In the genomic region with DNA sequence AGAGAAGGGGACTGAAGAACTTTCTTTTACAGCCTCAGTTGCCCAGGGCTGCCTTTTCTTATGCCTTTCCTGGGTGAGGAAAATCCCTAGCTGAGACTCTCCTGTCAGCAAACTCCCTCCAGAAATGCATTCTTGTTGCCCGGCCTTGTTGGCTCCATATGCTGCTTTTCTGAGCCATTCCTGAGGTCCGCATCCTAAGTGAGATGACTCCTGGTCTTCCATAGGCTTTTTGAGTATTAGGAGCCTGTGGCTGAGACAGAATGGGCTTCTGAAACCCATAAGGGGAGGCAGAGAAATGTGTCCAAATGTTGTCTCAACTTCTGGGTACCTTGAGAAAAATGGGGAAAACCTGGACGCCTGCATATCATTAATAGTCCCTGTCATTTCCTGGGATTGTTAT, we compare ENCODE assay signal across 29 mouse cellular contexts. TPM values are rescaled to one million over a fixed set of nuclear protein-coding genes. Genes with fewer than 3 reads are reported as not detected.
DNase-seq lines count a peak whose midpoint lies in the region; ATAC-seq and TF ChIP-seq lines count a peak whose summit lies in the region.
"Had no signal": no experiment of that assay in that cellular context is flagged by ENCODE, and none has a peak within 500 bp of the region (broad histone marks: within the 10 kb centered on the region; RNA-seq: fewer than 3 reads in every experiment).

No protein-coding gene starts in this region.

- H3K9me3 ChIP-seq in heart, embryonic 13.5 days: no peaks in the 10 kb centered on the region
- H3K9me3 ChIP-seq in liver, postnatal 0 days (ENCODE audit: low read length): no peaks in the 10 kb centered on the region
- no peaks in the 10 kb centered on the region for H3K9me3 ChIP-seq in liver, embryonic 12.5 days (replicated peaks)
- H3K9me3 ChIP-seq: embryonic facial prominence, embryonic 12.5 days; forebrain, embryonic 13.5 days; hindbrain, embryonic 12.5 days; lung, embryonic 15.5 days; midbrain, embryonic 15.5 days; neural tube, embryonic 12.5 days had no signal

- no peak overlapping the region for H3K4me2 ChIP-seq in heart, embryonic 13.5 days
- no peak overlapping the region for H3K4me2 ChIP-seq in liver, postnatal 0 days (ENCODE audit: low read depth, low read length)
- H3K4me2 ChIP-seq in liver, embryonic 12.5 days: no peak overlapping the region
- H3K4me2 ChIP-seq: embryonic facial prominence, embryonic 12.5 days; forebrain, embryonic 13.5 days; hindbrain, embryonic 12.5 days; limb, embryonic 13.5 days; lung, embryonic 15.5 days; midbrain, embryonic 15.5 days; neural tube, embryonic 12.5 days had no signal

- TF ChIP-seq CTCF in gastrocnemius, adult 2 months (IDR thresholded peaks at IDR 0.05): no peak
- TF ChIP-seq CTCF in liver, postnatal 0 days (IDR thresholded peaks at IDR 0.05; ENCODE audit: low read depth): no peak

- DNase-seq in gastrocnemius, adult 2 months: no peak
- no peak for DNase-seq in gastrocnemius, adult 18-20 months (ENCODE audit: low spot score)
- no peak for DNase-seq in heart, adult 18-20 months
- DNase-seq in liver, postnatal 0 days: peak; percentile 4
- DNase-seq in left cerebral cortex, postnatal 36 days (ENCODE audit: low spot score in 2 of 2): no peak
- DNase-seq: adrenal gland, adult 8-10 months; cerebellum, adult 18-20 months; cerebellum, postnatal 25 days; kidney, adult 8-10 months; layer of hippocampus, postnatal 36 days; right cerebral cortex, postnatal 14 days; thymus, postnatal 25 days had no signal

- H3K9ac ChIP-seq in heart, embryonic 13.5 days: no peak overlapping the region
- H3K9ac ChIP-seq in liver, postnatal 0 days (replicated peaks): no peak overlapping the region
- H3K9ac ChIP-seq in liver, embryonic 12.5 days: no peak overlapping the region
- H3K9ac ChIP-seq: embryonic facial prominence, embryonic 12.5 days; forebrain, embryonic 13.5 days; hindbrain, embryonic 12.5 days; limb, embryonic 13.5 days; liver, embryonic 14.5 days; lung, embryonic 15.5 days; midbrain, embryonic 15.5 days; neural tube, embryonic 12.5 days had no signal

- 42% methylated on average over 3 of the region's 3 CpGs for WGBS in heart, embryonic 13.5 days
- WGBS in liver, postnatal 0 days (ENCODE audit: insufficient replicate concordance): 69% methylated on average over 3 of the region's 3 CpGs
- 60% methylated on average over 3 of the region's 3 CpGs for whole genome bisulfite sequencing in liver, embryonic 12.5 days (ENCODE audit: insufficient replicate concordance)

- no peak overlapping the region for H3K4me3 ChIP-seq in gastrocnemius, adult 2 months
- no peak overlapping the region for H3K4me3 ChIP-seq in heart, embryonic 13.5 days
- no peak overlapping the region for H3K4me3 ChIP-seq in liver, postnatal 0 days (ENCODE audit: low read depth, low read length)
- no peak overlapping the region for H3K4me3 ChIP-seq in liver, embryonic 12.5 days
- H3K4me3 ChIP-seq: embryonic facial prominence, embryonic 12.5 days; erythroblast, embryonic 14.5 days; forebrain, embryonic 13.5 days; hindbrain, embryonic 12.5 days; layer of hippocampus, adult 2 months; limb, embryonic 13.5 days; lung, embryonic 15.5 days; megakaryocyte, embryonic 14.5 days; midbrain, embryonic 15.5 days; neural tube, embryonic 12.5 days had no signal

- no peaks in the 10 kb centered on the region for H3K27me3 ChIP-seq in heart, embryonic 13.5 days (replicated peaks)
- H3K27me3 ChIP-seq in liver, postnatal 0 days (ENCODE audit: insufficient read depth, low read length): no peaks in the 10 kb centered on the region
- H3K27me3 ChIP-seq in liver, embryonic 12.5 days (replicated peaks): no peaks in the 10 kb centered on the region
- H3K27me3 ChIP-seq: embryonic facial prominence, embryonic 12.5 days; forebrain, embryonic 13.5 days; hindbrain, embryonic 12.5 days; limb, embryonic 13.5 days; lung, embryonic 15.5 days; midbrain, embryonic 15.5 days; neural tube, embryonic 12.5 days had no signal

- no peak for TF ChIP-seq EP300 in liver, postnatal 0 days (IDR thresholded peaks at IDR 0.05; ENCODE audit: low read depth)

- peak overlapping the region; percentile 84; the same call in 1 of the 2 replicates for H3K27ac ChIP-seq in gastrocnemius, adult 2 months
- peak overlapping the region; percentile 68 for H3K27ac ChIP-seq in heart, embryonic 13.5 days (replicated peaks)
- H3K27ac ChIP-seq in liver, postnatal 0 days (ENCODE audit: low read depth): no peak overlapping the region
- no peak overlapping the region for H3K27ac ChIP-seq in liver, embryonic 12.5 days
- H3K27ac ChIP-seq: embryonic facial prominence, embryonic 12.5 days; forebrain, embryonic 13.5 days; hindbrain, embryonic 12.5 days; layer of hippocampus, adult 2 months; liver, embryonic 14.5 days; midbrain, embryonic 15.5 days; neural tube, embryonic 12.5 days had no signal

- no peak for ATAC-seq in heart, embryonic 13.5 days (ENCODE audit: extremely low read depth, insufficient number of reproducible peaks, low FRiP score, low TSS enrichment)
- no peak for ATAC-seq in liver, postnatal 0 days
- no peak for ATAC-seq in liver, embryonic 12.5 days
- ATAC-seq: activated CD4-positive, CD25-positive, alpha-beta regulatory T cell, adult 4 months; forebrain, embryonic 13.5 days; midbrain, embryonic 15.5 days had no signal

- no peaks in the 10 kb centered on the region for H3K36me3 ChIP-seq in heart, embryonic 13.5 days
- H3K36me3 ChIP-seq in liver, postnatal 0 days (replicated peaks; ENCODE audit: insufficient read depth, low read length): no peaks in the 10 kb centered on the region
- H3K36me3 ChIP-seq in liver, embryonic 12.5 days: no peaks in the 10 kb centered on the region
- H3K36me3 ChIP-seq: embryonic facial prominence, embryonic 12.5 days; lung, embryonic 15.5 days had no signal

- intact Hi-C loops in gastrocnemius, adult 2 months (cut with DNase I): no loop called here
- intact Hi-C loops in left cerebral cortex, postnatal 36 days (cut with DNase I): no loop called here

- H3K4me1 ChIP-seq in heart, embryonic 13.5 days: peaks cover 48% of the 10 kb centered on the region
- H3K4me1 ChIP-seq in liver, postnatal 0 days (ENCODE audit: insufficient read depth): peaks cover 19% of the 10 kb centered on the region
- peaks cover 10% of the 10 kb centered on the region; the same call in 1 of the 2 replicates for H3K4me1 ChIP-seq in liver, embryonic 12.5 days
- H3K4me1 ChIP-seq: forebrain, embryonic 13.5 days; hindbrain, embryonic 12.5 days; midbrain, embryonic 15.5 days; neural tube, embryonic 12.5 days had no signal

RNA-seq across cellular contexts. Expression of a gene that starts 1.4 kb away (rescaled TPM):
- 10 to 100 TPM; 13.9 to 22.2 TPM for total RNA-seq in gastrocnemius, adult 2 months (2021)
- 10 to 100 TPM; 14.6 to 24.8 TPM for total RNA-seq in gastrocnemius, adult 18-20 months (2021)
- polyA plus RNA-seq in heart, embryonic 13.5 days (2015; fragmentation: Nextera tagmentation; extraction: Ambion mirVana): 29.7 and 35.8 TPM in 2 replicates
- total RNA-seq in heart, adult 18-20 months (2021): 10 to 100 TPM; 60.1 to 86.3 TPM
- 485 and 531 TPM in 2 replicates for polyA plus RNA-seq in liver, postnatal 0 days (2015; fragmentation: Nextera tagmentation; extraction: Ambion mirVana)
- 6.1 and 6.8 TPM in 2 replicates for polyA plus RNA-seq in liver, embryonic 12.5 days (2016; fragmentation: Nextera tagmentation; extraction: Ambion mirVana)
- total RNA-seq in left cerebral cortex, postnatal 36 days (2021): 10 to 100 TPM; 12.5 to 13.1 TPM
- polyA plus RNA-seq: erythroblast, embryonic 14.5 days had no signal

RNA-seq across cellular contexts. Expression of a gene that starts 15.4 kb away (rescaled TPM):
- not detected for total RNA-seq in gastrocnemius, adult 2 months (2021)
- total RNA-seq in gastrocnemius, adult 18-20 months (2021): not detected
- polyA plus RNA-seq in heart, embryonic 13.5 days (2015; fragmentation: Nextera tagmentation; extraction: Ambion mirVana): 0.86 TPM in 1 of 2 replicates, not detected in the other
- total RNA-seq in heart, adult 18-20 months (2021): not detected
- not detected in 2 replicates for polyA plus RNA-seq in liver, postnatal 0 days (2015; fragmentation: Nextera tagmentation; extraction: Ambion mirVana)
- polyA plus RNA-seq in liver, embryonic 12.5 days (2016; fragmentation: Nextera tagmentation; extraction: Ambion mirVana): 0.44 TPM in 1 of 2 replicates, not detected in the other
- total RNA-seq in left cerebral cortex, postnatal 36 days (2021): not detected
- total RNA-seq: adrenal gland, adult 8-10 months; gastrocnemius, adult 8-10 months; layer of hippocampus, adult 2 months; layer of hippocampus, postnatal 36 days; left cerebral cortex, postnatal 10 days had no signal
- polyA plus RNA-seq: activated CD4-positive, CD25-positive, alpha-beta regulatory T cell, adult 4 months; embryonic facial prominence, embryonic 12.5 days; erythroblast, embryonic 14.5 days; forebrain, embryonic 13.5 days; gonadal fat pad, adult 2 months; hindbrain, embryonic 12.5 days; limb, embryonic 13.5 days; liver, embryonic 14.5 days; lung, embryonic 15.5 days; midbrain, embryonic 15.5 days; neural tube, embryonic 12.5 days had no signal

RNA-seq across cellular contexts. Expression of a gene that starts 19.4 kb away (rescaled TPM):
- 10 to 100 TPM; 17.1 to 20.2 TPM for total RNA-seq in gastrocnemius, adult 2 months (2021)
- total RNA-seq in gastrocnemius, adult 18-20 months (2021): 10 to 100 TPM; 21.1 to 25.5 TPM
- 7.2 and 7.6 TPM in 2 replicates for polyA plus RNA-seq in heart, embryonic 13.5 days (2015; fragmentation: Nextera tagmentation; extraction: Ambion mirVana)
- 10 to 100 TPM; 14.7 to 18.6 TPM for total RNA-seq in heart, adult 18-20 months (2021)
- 2.4 and 2.7 TPM in 2 replicates for polyA plus RNA-seq in liver, postnatal 0 days (2015; fragmentation: Nextera tagmentation; extraction: Ambion mirVana)
- 1.6 and 3.1 TPM in 2 replicates for polyA plus RNA-seq in liver, embryonic 12.5 days (2016; fragmentation: Nextera tagmentation; extraction: Ambion mirVana)
- 10 to 100 TPM; 31.6 to 43.3 TPM for total RNA-seq in left cerebral cortex, postnatal 36 days (2021)

RNA-seq across cellular contexts. Expression of a gene that starts 19.7 kb away (rescaled TPM):
- 10 to 100 TPM; 27.8 to 33.5 TPM for total RNA-seq in gastrocnemius, adult 2 months (2021)
- 10 to 100 TPM; 30.6 to 31.9 TPM for total RNA-seq in gastrocnemius, adult 18-20 months (2021)
- 22.5 and 24.6 TPM in 2 replicates for polyA plus RNA-seq in heart, embryonic 13.5 days (2015; fragmentation: Nextera tagmentation; extraction: Ambion mirVana)
- total RNA-seq in heart, adult 18-20 months (2021): 10 to 100 TPM; 32.3 to 32.9 TPM
- polyA plus RNA-seq in liver, postnatal 0 days (2015; fragmentation: Nextera tagmentation; extraction: Ambion mirVana): 14.4 and 14.8 TPM in 2 replicates
- polyA plus RNA-seq in liver, embryonic 12.5 days (2016; fragmentation: Nextera tagmentation; extraction: Ambion mirVana): 11.8 and 13.2 TPM in 2 replicates
- 10 to 100 TPM; 51.8 to 59.8 TPM for total RNA-seq in left cerebral cortex, postnatal 36 days (2021)

RNA-seq across cellular contexts. Expression of a gene that starts 19.8 kb away (rescaled TPM):
- not detected for total RNA-seq in gastrocnemius, adult 2 months (2021)
- total RNA-seq in gastrocnemius, adult 18-20 months (2021): not detected
- not detected in 2 replicates for polyA plus RNA-seq in heart, embryonic 13.5 days (2015; fragmentation: Nextera tagmentation; extraction: Ambion mirVana)
- total RNA-seq in heart, adult 18-20 months (2021): not detected
- not detected in 2 replicates for polyA plus RNA-seq in liver, postnatal 0 days (2015; fragmentation: Nextera tagmentation; extraction: Ambion mirVana)
- polyA plus RNA-seq in liver, embryonic 12.5 days (2016; fragmentation: Nextera tagmentation; extraction: Ambion mirVana): not detected in 2 replicates
- not detected for total RNA-seq in left cerebral cortex, postnatal 36 days (2021)
- total RNA-seq: layer of hippocampus, adult 2 months; layer of hippocampus, postnatal 36 days; left cerebral cortex, postnatal 10 days had no signal
- polyA plus RNA-seq: activated CD4-positive, CD25-positive, alpha-beta regulatory T cell, adult 4 months; embryonic facial prominence, embryonic 12.5 days; erythroblast, embryonic 14.5 days; forebrain, embryonic 13.5 days; gonadal fat pad, adult 2 months; hindbrain, embryonic 12.5 days; limb, embryonic 13.5 days; liver, embryonic 14.5 days; lung, embryonic 15.5 days; midbrain, embryonic 15.5 days; neural tube, embryonic 12.5 days had no signal

Comparison
In these comparisons a context has a peak if more than half of its experiments do, and no peak if none do; other contexts are left out.
1. H3K27ac ChIP-seq: peak in gastrocnemius, adult 2 months (single experiment) and heart, embryonic 13.5 days (single experiment); none in liver, postnatal 0 days (single experiment) and liver, embryonic 12.5 days (single experiment).